ENCODE assay signal across 19 mouse cellular contexts in the genomic region with DNA sequence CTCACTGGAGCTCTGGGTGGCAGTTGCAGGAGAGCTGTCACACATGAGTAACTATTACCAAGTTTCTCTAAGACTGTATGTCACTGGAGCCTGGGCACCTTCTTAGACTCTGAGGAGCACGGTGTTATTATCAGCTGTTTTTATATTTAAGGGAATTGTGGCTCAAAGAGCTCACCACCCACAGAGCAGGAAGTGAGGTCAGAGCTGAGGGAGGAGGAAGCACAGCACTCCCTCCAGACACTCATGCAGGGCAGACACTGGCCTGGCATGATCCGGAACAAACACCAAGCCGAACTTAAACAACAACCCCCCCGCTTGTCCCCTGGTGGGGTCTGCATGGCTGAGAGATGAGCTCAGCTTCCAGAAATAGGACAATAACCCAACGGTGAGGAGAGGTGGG. TPM values are rescaled to one million over a fixed set of nuclear protein-coding genes. Genes with fewer than 3 reads are reported as not detected.
DNase-seq lines count a peak whose midpoint lies in the region; ATAC-seq and TF ChIP-seq lines count a peak whose summit lies in the region.
"Had no signal": no experiment of that assay in that cellular context is flagged by ENCODE, and none has a peak within 500 bp of the region (broad histone marks: within the 10 kb centered on the region; RNA-seq: fewer than 3 reads in every experiment).

No protein-coding gene starts in this region.

- 86% methylated on average over 5 of the region's 5 CpGs for WGBS in forebrain, embryonic 10.5 days
- 67% methylated on average over 5 of the region's 5 CpGs for WGBS in forebrain, embryonic 14.5 days
- WGBS in hindbrain, embryonic 16.5 days: 64% methylated on average over 5 of the region's 5 CpGs
- 65% methylated on average over 5 of the region's 5 CpGs for WGBS in hindbrain, embryonic 12.5 days
- WGBS in lung, embryonic 14.5 days: 56% methylated on average over 5 of the region's 5 CpGs

- H3K4me2 ChIP-seq in forebrain, embryonic 14.5 days (ENCODE audit: low read length): no peak overlapping the region
- H3K4me2 ChIP-seq in hindbrain, embryonic 16.5 days (ENCODE audit: low read length): no peak overlapping the region
- no peak overlapping the region for H3K4me2 ChIP-seq in hindbrain, embryonic 12.5 days (replicated peaks)
- H3K4me2 ChIP-seq in lung, embryonic 14.5 days: no peak overlapping the region
- H3K4me2 ChIP-seq: heart, embryonic 15.5 days; liver, embryonic 15.5 days had no signal

- H3K27ac ChIP-seq in forebrain, embryonic 10.5 days: peak overlapping the region; percentile 44; the same call in 1 of the 2 replicates
- no peak overlapping the region for H3K27ac ChIP-seq in forebrain, embryonic 14.5 days (ENCODE audit: low read depth, low read length)
- H3K27ac ChIP-seq in hindbrain, embryonic 16.5 days (ENCODE audit: low read depth, low read length): 0 out of 2 replicates have a peak overlapping the region, but pooled peaks have one; percentile 20
- H3K27ac ChIP-seq in hindbrain, embryonic 12.5 days: no peak overlapping the region
- no peak overlapping the region for H3K27ac ChIP-seq in lung, embryonic 14.5 days (ENCODE audit: low read depth)
- H3K27ac ChIP-seq: heart, embryonic 15.5 days; liver, embryonic 15.5 days had no signal

- H3K4me3 ChIP-seq in forebrain, embryonic 10.5 days: no peak overlapping the region
- H3K4me3 ChIP-seq in forebrain, embryonic 14.5 days (ENCODE audit: low read depth, low read length): no peak overlapping the region
- no peak overlapping the region for H3K4me3 ChIP-seq in hindbrain, embryonic 16.5 days (ENCODE audit: low read length)
- H3K4me3 ChIP-seq in hindbrain, embryonic 12.5 days: no peak overlapping the region
- no peak overlapping the region for H3K4me3 ChIP-seq in lung, embryonic 14.5 days (ENCODE audit: low read depth, low read length)
- H3K4me3 ChIP-seq: heart, embryonic 15.5 days; liver, embryonic 15.5 days; midbrain, embryonic 10.5 days had no signal

- H3K27me3 ChIP-seq in forebrain, embryonic 10.5 days (ENCODE audit: poor library complexity, severe bottlenecking): peaks cover 66% of the 10 kb centered on the region
- no peaks in the 10 kb centered on the region for H3K27me3 ChIP-seq in forebrain, embryonic 14.5 days (replicated peaks; ENCODE audit: control insufficient read depth, insufficient read depth, low read length)
- no peaks in the 10 kb centered on the region for H3K27me3 ChIP-seq in hindbrain, embryonic 16.5 days (replicated peaks; ENCODE audit: control insufficient read depth, insufficient read depth, low read length)
- no peaks in the 10 kb centered on the region for H3K27me3 ChIP-seq in hindbrain, embryonic 12.5 days
- no peaks in the 10 kb centered on the region for H3K27me3 ChIP-seq in lung, embryonic 14.5 days (ENCODE audit: insufficient read depth, low read length)

- no peaks in the 10 kb centered on the region for H3K9me3 ChIP-seq in forebrain, embryonic 10.5 days
- no peaks in the 10 kb centered on the region for H3K9me3 ChIP-seq in forebrain, embryonic 14.5 days (replicated peaks; ENCODE audit: control insufficient read depth, low read length)
- H3K9me3 ChIP-seq in hindbrain, embryonic 16.5 days (ENCODE audit: control insufficient read depth, low read length): no peaks in the 10 kb centered on the region
- no peaks in the 10 kb centered on the region for H3K9me3 ChIP-seq in hindbrain, embryonic 12.5 days (replicated peaks)
- no peaks in the 10 kb centered on the region for H3K9me3 ChIP-seq in lung, embryonic 14.5 days (ENCODE audit: low read depth, low read length)
- H3K9me3 ChIP-seq: heart, embryonic 15.5 days; liver, embryonic 15.5 days; midbrain, embryonic 10.5 days had no signal

- ATAC-seq in forebrain, embryonic 14.5 days: no peak
- ATAC-seq in hindbrain, embryonic 16.5 days: no peak
- no peak for ATAC-seq in hindbrain, embryonic 12.5 days (ENCODE audit: low FRiP score)
- no peak for ATAC-seq in lung, embryonic 14.5 days (ENCODE audit: insufficient read depth)

- no peak overlapping the region for H3K9ac ChIP-seq in forebrain, embryonic 14.5 days (ENCODE audit: low read length)
- H3K9ac ChIP-seq in hindbrain, embryonic 16.5 days (ENCODE audit: low read depth, low read length): no peak overlapping the region
- H3K9ac ChIP-seq in hindbrain, embryonic 12.5 days: no peak overlapping the region
- no peak overlapping the region for H3K9ac ChIP-seq in lung, embryonic 14.5 days
- H3K9ac ChIP-seq: heart, embryonic 15.5 days; liver, embryonic 15.5 days had no signal

- H3K36me3 ChIP-seq in forebrain, embryonic 10.5 days (replicated peaks): no peaks in the 10 kb centered on the region
- H3K36me3 ChIP-seq in forebrain, embryonic 14.5 days (ENCODE audit: control insufficient read depth, insufficient read depth, low read length): no peaks in the 10 kb centered on the region
- no peaks in the 10 kb centered on the region for H3K36me3 ChIP-seq in hindbrain, embryonic 16.5 days (ENCODE audit: control insufficient read depth, insufficient read depth, low read length)
- H3K36me3 ChIP-seq in hindbrain, embryonic 12.5 days: no peaks in the 10 kb centered on the region
- no peaks in the 10 kb centered on the region for H3K36me3 ChIP-seq in lung, embryonic 14.5 days (ENCODE audit: insufficient read depth)
- H3K36me3 ChIP-seq: G1E; heart, embryonic 15.5 days; liver, embryonic 15.5 days; midbrain, embryonic 10.5 days had no signal

- no peak for TF ChIP-seq CTCF in lung, embryonic 14.5 days (IDR thresholded peaks at IDR 0.05; ENCODE audit: low read depth)

- H3K4me1 ChIP-seq in forebrain, embryonic 10.5 days: peaks cover 65% of the 10 kb centered on the region
- peaks cover 30% of the 10 kb centered on the region for H3K4me1 ChIP-seq in forebrain, embryonic 14.5 days (ENCODE audit: control insufficient read depth, insufficient read depth, low read length)
- H3K4me1 ChIP-seq in hindbrain, embryonic 16.5 days (ENCODE audit: control insufficient read depth, insufficient read depth, low read depth, low read length): peaks cover 34% of the 10 kb centered on the region
- H3K4me1 ChIP-seq in hindbrain, embryonic 12.5 days: peaks cover 42% of the 10 kb centered on the region
- H3K4me1 ChIP-seq in lung, embryonic 14.5 days (ENCODE audit: insufficient read depth): peaks cover 12% of the 10 kb centered on the region; the same call in 1 of the 2 replicates
- H3K4me1 ChIP-seq: liver, embryonic 15.5 days had no signal

- no peak for DNase-seq in forebrain, embryonic 10.5 days (ENCODE audit: extremely low spot score, low spot score)
- DNase-seq in forebrain, embryonic 14.5 days (ENCODE audit: low spot score): no peak
- DNase-seq in lung, embryonic 14.5 days: peak; percentile 39
- no peak for DNase-seq in lung, postnatal 36 days
- peak; percentile 5 for DNase-seq in induced T-regulatory cell, adult 2 months (ENCODE audit: low read depth)
- DNase-seq in yolk sac, embryonic 10.5 days (ENCODE audit: low spot score): no peak
- DNase-seq: adrenal gland, postnatal 14 days; cerebellum, adult 11 months; gastrocnemius, postnatal 14 days; heart, adult 18-20 months; kidney, adult 2 months; spleen, adult 18-20 months; thymus, postnatal 25 days had no signal

RNA-seq across cellular contexts. Expression of gene Sez6l, which starts 51.7 kb away (rescaled TPM):
- polyA plus RNA-seq in forebrain, embryonic 10.5 days (2016; fragmentation: Nextera tagmentation; extraction: Ambion mirVana): 0.65 and 1.4 TPM in 2 replicates
- 22.1 and 27.9 TPM in 2 replicates for polyA plus RNA-seq in forebrain, embryonic 14.5 days (2014; fragmentation: Nextera tagmentation; extraction: Ambion mirVana)
- polyA plus RNA-seq in hindbrain, embryonic 16.5 days (2015; fragmentation: Nextera tagmentation; extraction: Ambion mirVana): 42.8 and 52.7 TPM in 2 replicates
- polyA plus RNA-seq in hindbrain, embryonic 12.5 days (2016; fragmentation: Nextera tagmentation; extraction: Ambion mirVana): 16.0 and 16.4 TPM in 2 replicates
- polyA plus RNA-seq in lung, embryonic 14.5 days (2014; fragmentation: Nextera tagmentation; extraction: Ambion mirVana): 0.30 and 0.32 TPM in 2 replicates
- polyA plus RNA-seq: G1E had no signal

Comparison
In these comparisons a context has a peak if more than half of its experiments do, and no peak if none do; other contexts are left out.
1. DNase-seq: peak in lung, embryonic 14.5 days (single experiment) and induced T-regulatory cell, adult 2 months (single experiment); none in forebrain, embryonic 10.5 days (single experiment), forebrain, embryonic 14.5 days (single experiment), lung, postnatal 36 days (single experiment) and yolk sac, embryonic 10.5 days (single experiment).
2. H3K27ac ChIP-seq: peak in forebrain, embryonic 10.5 days (single experiment) and hindbrain, embryonic 16.5 days (single experiment); none in forebrain, embryonic 14.5 days (single experiment), hindbrain, embryonic 12.5 days (single experiment) and lung, embryonic 14.5 days (single experiment).